Mouse (Mus musculus): ENCODE data around the gene Tcn2.

DNA sequence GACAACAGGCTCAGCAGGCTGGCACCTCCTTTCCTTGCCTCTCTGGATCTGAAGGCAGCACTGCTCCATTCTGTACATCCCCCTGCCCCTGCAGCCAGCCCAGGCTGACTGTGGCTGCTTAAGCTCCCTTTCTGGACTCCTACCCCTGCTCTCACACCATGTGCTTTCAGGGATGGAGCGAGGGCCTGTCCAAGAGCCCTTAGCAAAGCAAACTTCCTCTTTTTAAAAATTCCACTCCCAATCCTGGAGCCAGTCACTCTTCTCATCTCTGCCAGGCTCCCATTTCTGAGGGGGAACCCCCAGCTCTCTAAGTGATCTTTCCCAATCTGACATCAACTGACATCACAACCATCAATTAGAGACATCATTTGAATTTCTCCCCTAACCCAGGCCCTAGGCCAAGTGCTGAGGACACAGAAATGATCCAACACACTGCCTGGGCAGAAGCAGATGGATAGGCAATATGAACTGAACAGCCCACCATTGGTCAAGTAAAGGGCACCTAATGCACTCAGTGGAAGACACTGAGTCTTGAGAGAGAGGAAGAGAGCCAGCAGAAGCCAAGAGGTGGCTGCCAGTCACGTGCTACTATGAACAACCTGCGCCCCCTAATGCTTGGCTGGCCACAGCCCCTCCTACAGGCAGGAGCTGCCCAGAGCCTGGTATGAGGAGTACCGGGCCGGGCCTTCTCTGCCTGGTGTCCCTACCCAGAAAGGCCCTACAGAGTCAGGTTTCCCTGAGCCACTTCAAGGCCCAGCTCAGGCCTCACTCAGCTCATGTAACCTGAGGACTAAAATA is 21.2 kb downstream of the Tcn2 start:
- TF ChIP-seq CTCF (IDR thresholded peaks at IDR 0.05; ENCODE audit: borderline replicate concordance, insufficient read depth, low read depth, low read length), result no peak
- TF ChIP-seq POLR2A (IDR thresholded peaks at IDR 0.05; ENCODE audit: borderline replicate concordance, insufficient read depth, low read length), result no peak

All from cerebellum, adult 2 months (tissue).